Mouse (Mus musculus) heart, adult 11 months (tissue): ENCODE data around the gene Pde8a.
"Not testable (repeated sequence)": the region's sequence is repeated elsewhere in the genome, so short reads cannot be mapped to it uniquely, and the experiment has no call there.

Experiments
- DNase-seq: peaks from one replicate; pipeline ENCODE4 v3.0.0; 2022

Gene Pde8a

GRCm38 (mm10) chr7:81213347-81214152 lies at the start of gene Pde8a:
Gene Pde8a (plus strand): TSS chr7:81213596.
- peak; percentile 95 for DNase-seq

- DNase-seq: no peak
Observed at GRCm38 (mm10) chr7:81164411-81164810, 49.0 kb upstream of the Pde8a start.

GRCm38 (mm10) chr7:81167124-81167523 lies 46.3 kb upstream of the Pde8a start:
- DNase-seq: no peak

- no peak for DNase-seq
Observed at GRCm38 (mm10) chr7:81169351-81169750, 44.0 kb upstream of the Pde8a start.

- DNase-seq: no peak
Observed at GRCm38 (mm10) chr7:81173931-81174330, 39.5 kb upstream of the Pde8a start.

GRCm38 (mm10) chr7:81174654-81175053 lies 38.7 kb upstream of the Pde8a start:
- no peak for DNase-seq

- no peak for DNase-seq
Observed at GRCm38 (mm10) chr7:81176187-81176769, 37.1 kb upstream of the Pde8a start.

GRCm38 (mm10) chr7:81179494-81179893 lies 33.9 kb upstream of the Pde8a start:
- no peak for DNase-seq

- peak; percentile 93 for DNase-seq
Observed at GRCm38 (mm10) chr7:81182492-81183175, 30.8 kb upstream of the Pde8a start.

GRCm38 (mm10) chr7:81183181-81183580 lies 30.2 kb upstream of the Pde8a start:
- DNase-seq: no peak

GRCm38 (mm10) chr7:81184136-81184535 lies 29.3 kb upstream of the Pde8a start:
- no peak for DNase-seq

- no peak for DNase-seq
Observed at GRCm38 (mm10) chr7:81184651-81185050, 28.7 kb upstream of the Pde8a start.

- DNase-seq: not testable (repeated sequence)
Observed at GRCm38 (mm10) chr7:81186036-81186435, 27.4 kb upstream of the Pde8a start.

- DNase-seq: no peak
Observed at GRCm38 (mm10) chr7:81189180-81189579, 24.2 kb upstream of the Pde8a start.

GRCm38 (mm10) chr7:81195509-81195908 lies 17.9 kb upstream of the Pde8a start:
- no peak for DNase-seq

- DNase-seq: no peak
Observed at GRCm38 (mm10) chr7:81196796-81197195, 16.6 kb upstream of the Pde8a start.

- peak; percentile 91 for DNase-seq
Observed at GRCm38 (mm10) chr7:81198538-81198937, 14.9 kb upstream of the Pde8a start.

GRCm38 (mm10) chr7:81199109-81199508 lies 14.3 kb upstream of the Pde8a start:
- DNase-seq: peak; percentile 86

GRCm38 (mm10) chr7:81199757-81200156 lies 13.6 kb upstream of the Pde8a start:
- DNase-seq: peak; percentile 86

- no peak for DNase-seq
Observed at GRCm38 (mm10) chr7:81202389-81202788, 11.0 kb upstream of the Pde8a start.

- DNase-seq: not testable (repeated sequence)
Observed at GRCm38 (mm10) chr7:81203576-81203975, 9.8 kb upstream of the Pde8a start.

GRCm38 (mm10) chr7:81208944-81209343 lies 4.5 kb upstream of the Pde8a start:
- DNase-seq: peak; percentile 95

- DNase-seq: no peak
Observed at GRCm38 (mm10) chr7:81209979-81210685, 3.3 kb upstream of the Pde8a start.
